Mouse (Mus musculus): Measurements from ENCODE around the gene Epdr1. TPM values are rescaled to one million over a fixed set of nuclear protein-coding genes. Genes with fewer than 3 reads are reported as not detected.

The Epdr1 gene
- polyA plus RNA-seq (2015; fragmentation: Nextera tagmentation; extraction: Ambion mirVana) = 26.9 and 28.1 TPM in 2 replicates

GRCm38 (mm10) chr13:19619216-19619927 lies at the start of gene Epdr1:
Epdr1 (minus strand) TSS chr13:19619927.
- H3K9me3 ChIP-seq (replicated peaks) = no peaks in the 10 kb centered on the region
- peak within 1 kb of the TSS; percentile 93 for H3K9ac ChIP-seq
- H3K4me3 ChIP-seq = peak within 1 kb of the TSS; percentile 87
- peak; percentile 89 for ATAC-seq
- peaks cover 26% of the 10 kb centered on the region for H3K4me1 ChIP-seq
- no peaks in the 10 kb centered on the region for H3K36me3 ChIP-seq (ENCODE audit: poor library complexity, severe bottlenecking)
- H3K27me3 ChIP-seq = peaks cover 5% of the 10 kb centered on the region; the same call in 1 of the 2 replicates
- WGBS = under 1% methylated on average over 46 of the region's 46 CpGs
- H3K4me2 ChIP-seq = peak within 1 kb of the TSS; percentile 85
- H3K27ac ChIP-seq = peak within 1 kb of the TSS; percentile 83

GRCm38 (mm10) chr13:19668355-19669140 lies 48.8 kb upstream of the Epdr1 start:
- Histone ChIP-seq H3K36me3 (ENCODE audit: poor library complexity, severe bottlenecking) (no peaks in the 10 kb centered on the region), H3K9ac (no peak overlapping the region), H3K4me3 (no peak overlapping the region), H3K9me3 (replicated peaks) (no peaks in the 10 kb centered on the region), H3K4me1 (0 out of 2 replicates have a peak, but pooled peaks cover 4% of the 10 kb centered on the region), H3K4me2 (no peak overlapping the region), H3K27ac (peak overlapping the region; percentile 53; the same call in 1 of the 2 replicates), H3K27me3 (no peaks in the 10 kb centered on the region)
- 47% methylated on average over 4 of the region's 4 CpGs for WGBS
- peak; percentile 83 for ATAC-seq

- Histone ChIP-seq H3K9ac (no peak overlapping the region), H3K4me1 (no peaks in the 10 kb centered on the region), H3K36me3 (ENCODE audit: poor library complexity, severe bottlenecking) (no peaks in the 10 kb centered on the region), H3K4me2 (no peak overlapping the region), H3K4me3 (no peak overlapping the region), H3K27ac (no peak overlapping the region), H3K9me3 (replicated peaks) (no peaks in the 10 kb centered on the region; the same call in 1 of the 2 replicates), H3K27me3 (no peaks in the 10 kb centered on the region)
- WGBS = 93% methylated on average over 2 of the region's 2 CpGs
- no peak for ATAC-seq
Measured at GRCm38 (mm10) chr13:19652405-19652804, 32.7 kb upstream of the Epdr1 start.

GRCm38 (mm10) chr13:19649824-19650223 lies 30.1 kb upstream of the Epdr1 start:
- Histone ChIP-seq H3K4me2 (no peak overlapping the region), H3K27me3 (no peaks in the 10 kb centered on the region), H3K27ac (no peak overlapping the region), H3K9ac (no peak overlapping the region), H3K4me1 (no peaks in the 10 kb centered on the region), H3K4me3 (no peak overlapping the region), H3K36me3 (ENCODE audit: poor library complexity, severe bottlenecking) (no peaks in the 10 kb centered on the region), H3K9me3 (replicated peaks) (no peaks in the 10 kb centered on the region; the same call in 1 of the 2 replicates)
- WGBS = 96% methylated on average over 2 of the region's 2 CpGs
- ATAC-seq = no peak

GRCm38 (mm10) chr13:19644225-19644624 lies 24.5 kb upstream of the Epdr1 start:
- H3K9ac ChIP-seq = no peak overlapping the region
- no peaks in the 10 kb centered on the region for H3K9me3 ChIP-seq (replicated peaks)
- 81% methylated on average over 2 of the region's 2 CpGs for WGBS
- no peaks in the 10 kb centered on the region for H3K27me3 ChIP-seq
- H3K4me3 ChIP-seq = no peak overlapping the region
- no peaks in the 10 kb centered on the region for H3K4me1 ChIP-seq
- no peak overlapping the region for H3K4me2 ChIP-seq
- no peak for ATAC-seq
- H3K27ac ChIP-seq = no peak overlapping the region
- H3K36me3 ChIP-seq (ENCODE audit: poor library complexity, severe bottlenecking) = no peaks in the 10 kb centered on the region

- Histone ChIP-seq H3K4me2 (no peak overlapping the region), H3K4me3 (no peak overlapping the region), H3K9me3 (replicated peaks) (no peaks in the 10 kb centered on the region), H3K36me3 (ENCODE audit: poor library complexity, severe bottlenecking) (no peaks in the 10 kb centered on the region), H3K9ac (no peak overlapping the region), H3K27ac (no peak overlapping the region), H3K27me3 (no peaks in the 10 kb centered on the region), H3K4me1 (no peaks in the 10 kb centered on the region)
- ATAC-seq = no peak
- 74% methylated on average over 1 of the region's 1 CpGs for WGBS
Measured at GRCm38 (mm10) chr13:19643519-19643918, 23.8 kb upstream of the Epdr1 start.

GRCm38 (mm10) chr13:19640203-19640851 lies 20.6 kb upstream of the Epdr1 start:
- no peak overlapping the region for H3K27ac ChIP-seq
- H3K36me3 ChIP-seq (ENCODE audit: poor library complexity, severe bottlenecking) = no peaks in the 10 kb centered on the region
- no peaks in the 10 kb centered on the region for H3K27me3 ChIP-seq
- ATAC-seq = 0 out of 2 replicates have a peak, but pooled peaks have one; percentile 48
- H3K4me1 ChIP-seq = no peaks in the 10 kb centered on the region
- no peak overlapping the region for H3K4me2 ChIP-seq
- H3K4me3 ChIP-seq = no peak overlapping the region
- H3K9ac ChIP-seq = no peak overlapping the region
- WGBS = 82% methylated on average over 2 of the region's 2 CpGs
- H3K9me3 ChIP-seq (replicated peaks) = no peaks in the 10 kb centered on the region

- Histone ChIP-seq H3K9ac (no peak overlapping the region), H3K4me3 (no peak overlapping the region), H3K27ac (no peak overlapping the region), H3K4me1 (no peaks in the 10 kb centered on the region), H3K36me3 (ENCODE audit: poor library complexity, severe bottlenecking) (no peaks in the 10 kb centered on the region), H3K9me3 (replicated peaks) (no peaks in the 10 kb centered on the region), H3K27me3 (no peaks in the 10 kb centered on the region), H3K4me2 (no peak overlapping the region)
- 84% methylated on average over 4 of the region's 4 CpGs for WGBS
- ATAC-seq = no peak
Measured at GRCm38 (mm10) chr13:19636131-19636530, 16.4 kb upstream of the Epdr1 start.

GRCm38 (mm10) chr13:19630768-19631709 lies 11.3 kb upstream of the Epdr1 start:
- Histone ChIP-seq H3K27me3 (no peaks in the 10 kb centered on the region), H3K4me2 (no peak overlapping the region), H3K9me3 (replicated peaks) (no peaks in the 10 kb centered on the region), H3K4me1 (no peaks in the 10 kb centered on the region), H3K27ac (no peak overlapping the region), H3K4me3 (no peak overlapping the region), H3K9ac (no peak overlapping the region), H3K36me3 (ENCODE audit: poor library complexity, severe bottlenecking) (no peaks in the 10 kb centered on the region)
- no peak for ATAC-seq
- 90% methylated on average over 5 of the region's 5 CpGs for WGBS

- no peak overlapping the region for H3K4me3 ChIP-seq
- H3K9ac ChIP-seq = no peak overlapping the region
- no peaks in the 10 kb centered on the region for H3K36me3 ChIP-seq (ENCODE audit: poor library complexity, severe bottlenecking)
- H3K27me3 ChIP-seq = peaks cover 8% of the 10 kb centered on the region
- WGBS = 90% methylated on average over 1 of the region's 1 CpGs
- no peak for ATAC-seq
- H3K9me3 ChIP-seq (replicated peaks) = no peaks in the 10 kb centered on the region
- no peak overlapping the region for H3K4me2 ChIP-seq
- peaks cover 14% of the 10 kb centered on the region for H3K4me1 ChIP-seq
- no peak overlapping the region for H3K27ac ChIP-seq
Measured at GRCm38 (mm10) chr13:19626473-19626872, 6.7 kb upstream of the Epdr1 start.

GRCm38 (mm10) chr13:19624632-19625320 lies 5.0 kb upstream of the Epdr1 start:
- Histone ChIP-seq H3K4me3 (no peak overlapping the region), H3K4me1 (peaks cover 14% of the 10 kb centered on the region), H3K9me3 (replicated peaks) (no peaks in the 10 kb centered on the region), H3K9ac (no peak overlapping the region), H3K4me2 (no peak overlapping the region; the same call in 1 of the 2 replicates), H3K27ac (no peak overlapping the region), H3K27me3 (peaks cover 8% of the 10 kb centered on the region), H3K36me3 (ENCODE audit: poor library complexity, severe bottlenecking) (no peaks in the 10 kb centered on the region)
- ATAC-seq = no peak
- WGBS = 93% methylated on average over 11 of the region's 11 CpGs

All from forebrain, embryonic 13.5 days (tissue).